ENCODE assay signal across 20 mouse cellular contexts in genomic region chr8:45681171-45681570, GRCm38 (mm10).
A peak's percentile ranks its signal among the peaks of the same experiment; 100 is the strongest.
DNase-seq lines count a peak whose midpoint lies in the region; ATAC-seq and TF ChIP-seq lines count a peak whose summit lies in the region.
"Had no signal": no experiment of that assay in that cellular context is flagged by ENCODE, and none has a peak within 500 bp of the region (broad histone marks: within the 10 kb centered on the region; RNA-seq: fewer than 3 reads in every experiment).

No protein-coding gene starts in this region.

- no peaks in the 10 kb centered on the region for H3K9me3 ChIP-seq in heart, embryonic 14.5 days (ENCODE audit: control insufficient read depth, low read length)
- no peaks in the 10 kb centered on the region for H3K9me3 ChIP-seq in heart, embryonic 12.5 days (replicated peaks)
- H3K9me3 ChIP-seq in liver, embryonic 11.5 days (ENCODE audit: control insufficient read depth, low read length), result no peaks in the 10 kb centered on the region
- H3K9me3 ChIP-seq: forebrain, embryonic 13.5 days; liver, embryonic 15.5 days; lung, embryonic 15.5 days; megakaryocyte, embryonic 14.5 days; midbrain, embryonic 13.5 days had no signal

- no peak for TF ChIP-seq CTCF in liver, adult 2 months (IDR thresholded peaks at IDR 0.05; ENCODE audit: low read depth, low read length)

- peak overlapping the region; percentile 27 to 59; a peak in 2 of 4 replicates for H3K27ac ChIP-seq in heart, embryonic 14.5 days (replicated peaks in 1 of 2; ENCODE audit: control insufficient read depth in 1 of 2, insufficient read depth in 1 of 2, low read depth in 2 of 2, low read length in 2 of 2)
- H3K27ac ChIP-seq in heart, embryonic 12.5 days (ENCODE audit: poor library complexity, severe bottlenecking), result no peak overlapping the region
- no peak overlapping the region for H3K27ac ChIP-seq in liver, adult 2 months (replicated peaks; ENCODE audit: insufficient read depth, low read depth, low read length)
- H3K27ac ChIP-seq in liver, embryonic 11.5 days (ENCODE audit: low read depth, low read length), result no peak overlapping the region
- H3K27ac ChIP-seq: forebrain, embryonic 13.5 days; kidney, postnatal 0 days; layer of hippocampus, adult 2 months; left cerebral cortex, adult 2 months; liver, embryonic 15.5 days; lung, embryonic 15.5 days; midbrain, embryonic 13.5 days had no signal

- no peak for ATAC-seq in heart, embryonic 14.5 days (ENCODE audit: insufficient number of reproducible peaks, insufficient read depth, low FRiP score, low read depth)
- ATAC-seq in heart, embryonic 12.5 days (ENCODE audit: insufficient number of reproducible peaks, low FRiP score), result no peak
- ATAC-seq in liver, embryonic 11.5 days (replicated peaks; ENCODE audit: low FRiP score), result no peak
- ATAC-seq: activated CD4-positive, CD25-positive, alpha-beta regulatory T cell, adult 4 months; forebrain, embryonic 13.5 days; intestine, postnatal 0 days; midbrain, embryonic 13.5 days had no signal

- H3K4me1 ChIP-seq in heart, embryonic 14.5 days (ENCODE audit: control insufficient read depth in 2 of 2, insufficient read depth in 2 of 2, low read length in 2 of 2), result peaks cover 3 to 32% of the 10 kb centered on the region in 2 experiments; a peak in 3 of 4 replicates
- peaks cover 17% of the 10 kb centered on the region for H3K4me1 ChIP-seq in heart, embryonic 12.5 days (replicated peaks)
- peaks cover 9% of the 10 kb centered on the region for H3K4me1 ChIP-seq in liver, adult 2 months (ENCODE audit: control insufficient read depth, insufficient read depth, low read length)
- H3K4me1 ChIP-seq in liver, embryonic 11.5 days (replicated peaks; ENCODE audit: control insufficient read depth, insufficient read depth, low read length), result no peaks in the 10 kb centered on the region
- H3K4me1 ChIP-seq: liver, embryonic 15.5 days; lung, embryonic 15.5 days; megakaryocyte, embryonic 14.5 days had no signal

- H3K4me2 ChIP-seq in heart, embryonic 14.5 days (ENCODE audit: low read length), result 0 out of 2 replicates have a peak overlapping the region, but pooled peaks have one; percentile 2
- no peak overlapping the region for H3K4me2 ChIP-seq in heart, embryonic 12.5 days
- no peak overlapping the region for H3K4me2 ChIP-seq in liver, embryonic 11.5 days
- H3K4me2 ChIP-seq: forebrain, embryonic 13.5 days; heart, embryonic 11.5 days; liver, embryonic 15.5 days; lung, embryonic 15.5 days; midbrain, embryonic 13.5 days had no signal

- H3K9ac ChIP-seq in heart, embryonic 14.5 days (ENCODE audit: low read length), result no peak overlapping the region
- no peak overlapping the region for H3K9ac ChIP-seq in heart, embryonic 12.5 days
- no peak overlapping the region for H3K9ac ChIP-seq in liver, adult 2 months (ENCODE audit: low read depth, low read length)
- no peak overlapping the region for H3K9ac ChIP-seq in liver, embryonic 11.5 days (ENCODE audit: low read depth, low read length)
- H3K9ac ChIP-seq: forebrain, embryonic 13.5 days; liver, embryonic 15.5 days; lung, embryonic 15.5 days; midbrain, embryonic 13.5 days had no signal

- peak; percentile 56 for DNase-seq in liver, adult 2 months (ENCODE audit: extremely low read depth, low read depth, low spot score)
- DNase-seq in liver, embryonic 11.5 days (ENCODE audit: low spot score), result no peak
- DNase-seq in adipocyte (ENCODE audit: low spot score), result peak; percentile 45
- DNase-seq in adrenal gland, postnatal 10 days, result peak; percentile 62
- DNase-seq in layer of hippocampus, adult 9-11 months, result no peak
- DNase-seq: cerebellum, adult 9-10 months; lung, postnatal 36 days had no signal

- WGBS in heart, embryonic 14.5 days, result 37% methylated on average over 3 of the region's 3 CpGs
- 58% methylated on average over 3 of the region's 3 CpGs for WGBS in heart, embryonic 12.5 days
- WGBS in liver, adult 2 months, result 26% methylated on average over 3 of the region's 3 CpGs
- WGBS in liver, embryonic 11.5 days, result 76% methylated on average over 3 of the region's 3 CpGs

- peaks cover 14% of the 10 kb centered on the region for H3K79me2 ChIP-seq in liver, adult 2 months (ENCODE audit: control insufficient read depth, insufficient read depth, low read length)

- H3K36me3 ChIP-seq in heart, embryonic 14.5 days (ENCODE audit: control insufficient read depth, insufficient read depth, low read length), result peaks cover 62% of the 10 kb centered on the region
- H3K36me3 ChIP-seq in heart, embryonic 12.5 days, result peaks cover 33% of the 10 kb centered on the region
- no peaks in the 10 kb centered on the region; the same call in 1 of the 2 replicates for H3K36me3 ChIP-seq in liver, adult 2 months (ENCODE audit: control insufficient read depth, insufficient read depth, low read length)
- H3K36me3 ChIP-seq in liver, embryonic 11.5 days (ENCODE audit: control insufficient read depth, insufficient read depth, low read length), result no peaks in the 10 kb centered on the region
- H3K36me3 ChIP-seq: liver, embryonic 15.5 days; lung, embryonic 15.5 days; midbrain, embryonic 13.5 days had no signal

- no peak overlapping the region for H3K4me3 ChIP-seq in heart, embryonic 14.5 days (ENCODE audit: control insufficient read depth in 1 of 2, insufficient read depth in 1 of 2, low read depth in 1 of 2, low read length in 2 of 2)
- H3K4me3 ChIP-seq in heart, embryonic 12.5 days, result no peak overlapping the region
- no peak overlapping the region for H3K4me3 ChIP-seq in liver, adult 2 months (ENCODE audit: insufficient read depth, low read depth, low read length)
- no peak overlapping the region for H3K4me3 ChIP-seq in liver, embryonic 11.5 days (ENCODE audit: low read depth, low read length)
- H3K4me3 ChIP-seq: forebrain, embryonic 13.5 days; layer of hippocampus, adult 2 months; left cerebral cortex, adult 2 months; liver, embryonic 15.5 days; lung, embryonic 15.5 days; megakaryocyte, embryonic 14.5 days; midbrain, embryonic 13.5 days had no signal

- H3K27me3 ChIP-seq in heart, embryonic 14.5 days (ENCODE audit: control insufficient read depth, insufficient read depth, low read length), result no peaks in the 10 kb centered on the region
- no peaks in the 10 kb centered on the region for H3K27me3 ChIP-seq in heart, embryonic 12.5 days (replicated peaks)
- H3K27me3 ChIP-seq in liver, adult 2 months (ENCODE audit: control insufficient read depth, insufficient read depth, low read length), result no peaks in the 10 kb centered on the region
- no peaks in the 10 kb centered on the region for H3K27me3 ChIP-seq in liver, embryonic 11.5 days (replicated peaks; ENCODE audit: control insufficient read depth, insufficient read depth, low read length)
- H3K27me3 ChIP-seq: forebrain, embryonic 13.5 days; liver, embryonic 15.5 days; lung, embryonic 15.5 days; megakaryocyte, embryonic 14.5 days; midbrain, embryonic 13.5 days had no signal

- TF ChIP-seq POLR2A in liver, adult 2 months (IDR thresholded peaks at IDR 0.05; ENCODE audit: extremely low read depth, insufficient read depth, low read length), result no peak

Comparison
In these comparisons a context has a peak if more than half of its experiments do, and no peak if none do; other contexts are left out.
1. H3K27ac ChIP-seq: peak in heart, embryonic 14.5 days (2 of 2); none in heart, embryonic 12.5 days (single experiment), liver, adult 2 months (single experiment) and liver, embryonic 11.5 days (single experiment).
2. DNase-seq: peak in liver, adult 2 months (single experiment), adipocyte (single experiment) and adrenal gland, postnatal 10 days (single experiment); none in liver, embryonic 11.5 days (single experiment) and layer of hippocampus, adult 9-11 months (single experiment).